Mouse (Mus musculus) myocyte (in vitro differentiated cells): ENCODE measurements around the gene Entpd8.

Experiments
- CEBPB ChIP-seq: IDR thresholded peaks from 2 replicates; pipeline ENCODE4 v1.6.1; 2011; ENCODE audit warnings: mild to moderate bottlenecking, moderate library complexity; ENCODE audit not compliant: poor library complexity, insufficient read depth, severe bottlenecking
- E2F4 ChIP-seq: IDR thresholded peaks from one replicate; pipeline ENCODE4 v1.6.1; 2011; ENCODE audit warnings: mild to moderate bottlenecking, control low read depth, moderate library complexity; ENCODE audit not compliant: insufficient read depth
- MAX ChIP-seq: IDR thresholded peaks from one replicate; pipeline ENCODE4 v1.6.1; 2011; ENCODE audit warnings: low read depth, mild to moderate bottlenecking, control low read depth
- MYOD1 ChIP-seq, 3 experiments: IDR thresholded peaks; one replicate each; pipeline ENCODE4 v1.6.1; 2011; ENCODE audit warnings: control low read depth in 2 of 3, low read depth in 2 of 3, mild to moderate bottlenecking in 2 of 3, moderate library complexity in 1 of 3; ENCODE audit not compliant: insufficient read length in 2 of 3, control insufficient read depth in 1 of 3
- MYOG ChIP-seq, 3 experiments: IDR thresholded peaks; one replicate each; pipeline ENCODE4 v1.6.1; 2011; ENCODE audit warnings: control low read depth in 2 of 3, low read depth in 2 of 3, mild to moderate bottlenecking in 2 of 3; ENCODE audit not compliant: insufficient read length in 2 of 3, control insufficient read depth in 1 of 3, insufficient read depth in 1 of 3
- POLR2A ChIP-seq: IDR thresholded peaks from one replicate; pipeline ENCODE4 v1.6.1; 2011; ENCODE audit warnings: low read depth, mild to moderate bottlenecking, control low read depth, moderate library complexity; ENCODE audit not compliant: insufficient read length
- POLR2AphosphoS2 ChIP-seq: IDR thresholded peaks from one replicate; pipeline ENCODE4 v1.6.1; 2011; ENCODE audit warnings: low read depth, control low read depth; ENCODE audit not compliant: insufficient read length
- SRF ChIP-seq: IDR thresholded peaks from one replicate; pipeline ENCODE4 v1.6.1; 2011; ENCODE audit warnings: low read depth; ENCODE audit not compliant: control insufficient read depth, insufficient read length
- TCF12 ChIP-seq: IDR thresholded peaks from one replicate; pipeline ENCODE4 v1.6.1; 2011; ENCODE audit warnings: mild to moderate bottlenecking, control low read depth; ENCODE audit not compliant: poor library complexity, insufficient read depth, severe bottlenecking
- TCF3 ChIP-seq: IDR thresholded peaks from one replicate; pipeline ENCODE4 v1.6.1; 2011; ENCODE audit warnings: low read depth, control low read depth; ENCODE audit not compliant: insufficient read length
- USF1 ChIP-seq: IDR thresholded peaks from one replicate; pipeline ENCODE4 v1.6.1; 2011; ENCODE audit warnings: low read depth, mild to moderate bottlenecking, control low read depth, moderate library complexity

DNA sequence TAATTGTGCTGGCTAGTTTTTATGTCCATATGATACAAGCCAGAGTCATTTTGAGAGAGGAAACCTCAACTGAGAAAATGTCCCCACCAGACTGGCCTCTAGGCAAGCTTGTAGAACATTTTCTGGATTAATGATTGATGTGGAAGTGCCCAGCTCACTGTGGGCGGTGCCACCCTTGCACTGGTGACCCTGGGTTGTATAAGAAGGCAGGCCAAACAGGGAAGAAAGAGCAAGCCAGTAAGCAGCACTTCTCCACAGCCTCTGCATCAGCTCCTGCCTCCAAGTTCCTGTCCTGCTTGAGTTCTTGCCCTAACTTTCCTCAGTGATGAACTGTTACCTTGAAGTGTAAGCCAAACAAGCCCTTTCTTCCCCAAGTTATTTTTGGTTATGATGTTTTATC, 1.1 kb upstream of the Entpd8 start:
- no peak for TF ChIP-seq POLR2A
- TF ChIP-seq MYOD1 (IDR thresholded peaks at IDR 0.05; ENCODE audit: control insufficient read depth in 1 of 3, insufficient read length in 2 of 3, low read depth in 2 of 3) = no peak
- no peak for TF ChIP-seq E2F4
- no peak for TF ChIP-seq MYOG (IDR thresholded peaks at IDR 0.05; ENCODE audit: control insufficient read depth in 1 of 3, insufficient read depth in 1 of 3, insufficient read length in 2 of 3, low read depth in 2 of 3)
- TF ChIP-seq TCF12 = no peak
- no peak for TF ChIP-seq USF1
- no peak for TF ChIP-seq MAX
- no peak for TF ChIP-seq CEBPB
- TF ChIP-seq POLR2AphosphoS2 = no peak
- no peak for TF ChIP-seq TCF3
- TF ChIP-seq SRF = no peak
